Mouse (Mus musculus) megakaryocyte, embryonic 14.5 days (primary cell): ENCODE data around the gene Id3.

Experiments
- FLI1 ChIP-seq: IDR thresholded peaks from 2 replicates; pipeline ENCODE4 v1.6.1; 2012; ENCODE audit warnings: low read length, inconsistent platforms, mixed read lengths
- GATA1 ChIP-seq: IDR thresholded peaks from 3 replicates; pipeline ENCODE4 v1.6.1; 2012; ENCODE audit warnings: mixed read lengths, low read length, inconsistent platforms, borderline replicate concordance

GRCm38 (mm10) chr4:136095490-136096105 is 47.7 kb upstream of the Id3 start:
- no peak for TF ChIP-seq GATA1
- no peak for TF ChIP-seq FLI1
